Mouse (Mus musculus): Measurements from ENCODE around the gene Trpm1.

- no peak for TF ChIP-seq CTCF (IDR thresholded peaks at IDR 0.05; ENCODE audit: low read depth, low read length)
- TF ChIP-seq POLR2A (IDR thresholded peaks at IDR 0.05; ENCODE audit: borderline replicate concordance, low read depth, low read length): no peak
Observed at GRCm38 (mm10) chr7:64219765-64220164, 66.1 kb downstream of the Trpm1 start.

Data from bone marrow macrophage, adult 2 months (primary cell).